Mouse (Mus musculus): ENCODE results near the gene Shisal2a.
"Not testable (repeated sequence)": the region's sequence is repeated elsewhere in the genome, so short reads cannot be mapped to it uniquely, and the experiment has no call there.

Shisal2a gene

GRCm38 (mm10) chr4:108379476-108379875 lies 3.7 kb downstream of the Shisal2a start:
- no peak for DNase-seq (ENCODE audit: low read depth in 2 of 2, low spot score in 2 of 2)

GRCm38 (mm10) chr4:108372166-108372565 lies 11.0 kb downstream of the Shisal2a start:
- no peak for DNase-seq (ENCODE audit: low read depth in 2 of 2, low spot score in 2 of 2)

GRCm38 (mm10) chr4:108371421-108371820 lies 11.7 kb downstream of the Shisal2a start:
- DNase-seq (ENCODE audit: low read depth in 2 of 2, low spot score in 2 of 2) = no peak

GRCm38 (mm10) chr4:108370409-108370808 lies 12.7 kb downstream of the Shisal2a start:
- DNase-seq (ENCODE audit: low read depth in 2 of 2, low spot score in 2 of 2) = no peak

- DNase-seq (ENCODE audit: low read depth in 2 of 2, low spot score in 2 of 2) = no peak
Observed at GRCm38 (mm10) chr4:108369254-108369653, 13.9 kb downstream of the Shisal2a start.

GRCm38 (mm10) chr4:108364111-108364476 lies 19.1 kb downstream of the Shisal2a start:
- no peak for DNase-seq (ENCODE audit: low read depth in 2 of 2, low spot score in 2 of 2)

GRCm38 (mm10) chr4:108363355-108364110 lies 19.6 kb downstream of the Shisal2a start:
- DNase-seq (ENCODE audit: low read depth in 2 of 2, low spot score in 2 of 2) = no peak

- DNase-seq (ENCODE audit: low read depth in 2 of 2, low spot score in 2 of 2) = no peak
Observed at GRCm38 (mm10) chr4:108362321-108363261, 20.6 kb downstream of the Shisal2a start.

GRCm38 (mm10) chr4:108360136-108361055 lies 22.8 kb downstream of the Shisal2a start:
- no peak for DNase-seq (ENCODE audit: low read depth in 2 of 2, low spot score in 2 of 2)

- DNase-seq (ENCODE audit: low read depth in 2 of 2, low spot score in 2 of 2) = no peak
Observed at GRCm38 (mm10) chr4:108358498-108358897, 24.7 kb downstream of the Shisal2a start.

GRCm38 (mm10) chr4:108357458-108357857 lies 25.7 kb downstream of the Shisal2a start:
- DNase-seq (ENCODE audit: low read depth in 2 of 2, low spot score in 2 of 2) = no peak

- DNase-seq (ENCODE audit: low read depth in 2 of 2, low spot score in 2 of 2) = not testable (repeated sequence)
Observed at GRCm38 (mm10) chr4:108353591-108353990, 29.6 kb downstream of the Shisal2a start.

- DNase-seq (ENCODE audit: low read depth in 2 of 2, low spot score in 2 of 2) = no peak
Observed at GRCm38 (mm10) chr4:108350819-108351218, 32.3 kb downstream of the Shisal2a start.

GRCm38 (mm10) chr4:108349836-108350547 lies 33.2 kb downstream of the Shisal2a start:
- DNase-seq (ENCODE audit: low read depth in 2 of 2, low spot score in 2 of 2) = no peak

- DNase-seq (ENCODE audit: low read depth in 2 of 2, low spot score in 2 of 2) = no peak
Observed at GRCm38 (mm10) chr4:108349064-108349463, 34.1 kb downstream of the Shisal2a start.

GRCm38 (mm10) chr4:108348256-108348875 lies 34.8 kb downstream of the Shisal2a start:
- DNase-seq (ENCODE audit: low read depth in 2 of 2, low spot score in 2 of 2) = no peak

- no peak for DNase-seq (ENCODE audit: low read depth in 2 of 2, low spot score in 2 of 2)
Observed at GRCm38 (mm10) chr4:108347111-108347510, 36.0 kb downstream of the Shisal2a start.

- no peak for DNase-seq (ENCODE audit: low read depth in 2 of 2, low spot score in 2 of 2)
Observed at GRCm38 (mm10) chr4:108345826-108346225, 37.3 kb downstream of the Shisal2a start.

GRCm38 (mm10) chr4:108344631-108345083 lies 38.5 kb downstream of the Shisal2a start:
- no peak for DNase-seq (ENCODE audit: low read depth in 2 of 2, low spot score in 2 of 2)

- peak; percentile 36 to 54 for DNase-seq (ENCODE audit: low read depth in 2 of 2, low spot score in 2 of 2)
Observed at GRCm38 (mm10) chr4:108339277-108339690, 43.9 kb downstream of the Shisal2a start.
